In the genomic region with DNA sequence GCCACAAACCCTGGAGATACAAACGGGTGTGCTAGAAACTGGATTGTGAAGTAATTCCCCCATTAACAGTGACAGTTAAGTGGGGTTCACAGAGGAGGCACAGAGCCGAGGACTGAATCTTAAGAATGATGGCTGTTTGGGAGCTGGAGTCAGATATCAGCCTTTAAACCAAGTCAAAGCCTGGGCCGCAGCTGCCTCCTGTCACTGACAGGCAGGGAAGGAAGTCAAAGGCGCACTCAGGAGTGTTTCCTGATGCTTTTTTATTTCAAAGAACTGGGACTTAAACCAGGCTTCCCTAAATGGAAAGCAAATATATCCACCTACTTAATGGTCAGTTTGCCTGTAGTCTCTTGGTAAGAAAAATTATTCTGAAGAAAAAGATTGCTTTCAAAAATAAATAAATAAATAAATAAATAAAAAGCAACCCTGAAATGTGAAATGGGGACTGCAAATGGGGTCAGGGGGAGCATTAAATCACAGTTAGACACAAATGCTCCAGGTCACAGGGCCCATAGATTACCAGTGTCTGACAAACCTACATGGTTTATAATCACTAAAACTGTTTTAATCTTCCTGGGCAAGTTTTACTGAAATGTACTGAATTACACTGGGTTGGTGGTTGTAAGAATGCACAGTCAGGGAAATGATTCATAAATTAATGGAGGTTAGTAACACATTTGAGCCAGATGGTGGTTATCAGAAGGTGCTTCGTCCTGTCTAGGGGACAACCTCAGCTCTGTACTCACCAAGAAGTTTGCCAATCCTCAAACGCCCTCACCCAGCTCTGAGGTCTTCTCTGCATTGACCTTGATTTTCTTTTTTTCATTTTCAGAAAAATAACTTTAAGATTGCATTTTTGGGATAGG, we compare ENCODE assay signal across 12 mouse cellular contexts.
DNase-seq lines count a peak whose midpoint lies in the region; ATAC-seq and TF ChIP-seq lines count a peak whose summit lies in the region.
"Had no signal": no experiment of that assay in that cellular context is flagged by ENCODE, and none has a peak within 500 bp of the region (broad histone marks: within the 10 kb centered on the region; RNA-seq: fewer than 3 reads in every experiment).

No protein-coding gene starts in this region.

- no peaks in the 10 kb centered on the region for H3K36me3 ChIP-seq in embryonic facial prominence, embryonic 10.5 days (replicated peaks)
- no peaks in the 10 kb centered on the region for H3K36me3 ChIP-seq in lung, postnatal 0 days (ENCODE audit: insufficient read depth, low read length)
- no peaks in the 10 kb centered on the region for H3K36me3 ChIP-seq in thymus, adult 2 months (ENCODE audit: control insufficient read depth, insufficient read depth, low read length)
- H3K36me3 ChIP-seq: embryonic facial prominence, embryonic 15.5 days had no signal

- H3K27ac ChIP-seq in embryonic facial prominence, embryonic 10.5 days (replicated peaks): no peak overlapping the region
- H3K27ac ChIP-seq in lung, postnatal 0 days (ENCODE audit: low read length): peak overlapping the region; percentile 47
- no peak overlapping the region for H3K27ac ChIP-seq in thymus, adult 2 months (ENCODE audit: control insufficient read depth, insufficient read depth, low read length)
- H3K27ac ChIP-seq: embryonic facial prominence, embryonic 15.5 days; macrophage had no signal

- H3K9me3 ChIP-seq in embryonic facial prominence, embryonic 10.5 days: no peaks in the 10 kb centered on the region
- H3K9me3 ChIP-seq in lung, postnatal 0 days (ENCODE audit: low read length): no peaks in the 10 kb centered on the region
- H3K9me3 ChIP-seq: embryonic facial prominence, embryonic 15.5 days had no signal

- WGBS in embryonic facial prominence, embryonic 10.5 days: 61% methylated on average over 6 of the region's 6 CpGs
- 41% methylated on average over 6 of the region's 6 CpGs for WGBS in lung, postnatal 0 days
- WGBS in thymus, adult 2 months: 87% methylated on average over 6 of the region's 6 CpGs

- peaks cover 8% of the 10 kb centered on the region for H3K4me1 ChIP-seq in embryonic facial prominence, embryonic 10.5 days
- H3K4me1 ChIP-seq in lung, postnatal 0 days (ENCODE audit: insufficient read depth, low read depth, low read length): peaks cover 5% of the 10 kb centered on the region; the same call in 1 of the 2 replicates
- H3K4me1 ChIP-seq in thymus, adult 2 months (replicated peaks; ENCODE audit: control insufficient read depth, insufficient read depth, low read length): peaks cover 4% of the 10 kb centered on the region

- ATAC-seq in lung, postnatal 0 days: peak; percentile 58
- ATAC-seq in CD4-positive, CD25-positive, alpha-beta regulatory T cell, adult 4 months: no peak

- H3K9ac ChIP-seq in lung, postnatal 0 days (replicated peaks; ENCODE audit: low read depth): no peak overlapping the region
- H3K9ac ChIP-seq: embryonic facial prominence, embryonic 15.5 days had no signal

- H3K4me2 ChIP-seq in lung, postnatal 0 days (replicated peaks; ENCODE audit: low read depth, low read length): no peak overlapping the region
- H3K4me2 ChIP-seq: embryonic facial prominence, embryonic 15.5 days had no signal

- peak; percentile 69 for TF ChIP-seq EP300 in lung, postnatal 0 days (IDR thresholded peaks at IDR 0.05)

- no peak overlapping the region for H3K4me3 ChIP-seq in embryonic facial prominence, embryonic 10.5 days
- no peak overlapping the region for H3K4me3 ChIP-seq in lung, postnatal 0 days (ENCODE audit: low read depth, low read length)
- no peak overlapping the region for H3K4me3 ChIP-seq in thymus, adult 2 months (ENCODE audit: control insufficient read depth, insufficient read depth, low read length)
- H3K4me3 ChIP-seq: embryonic facial prominence, embryonic 15.5 days had no signal

- no peak for TF ChIP-seq POLR2A in thymus, adult 2 months (IDR thresholded peaks at IDR 0.05; ENCODE audit: control insufficient read depth, extremely low read depth, insufficient read depth, low read length, poor library complexity)

- H3K27me3 ChIP-seq in embryonic facial prominence, embryonic 10.5 days (replicated peaks; ENCODE audit: low read depth, poor library complexity, severe bottlenecking): no peaks in the 10 kb centered on the region
- no peaks in the 10 kb centered on the region for H3K27me3 ChIP-seq in lung, postnatal 0 days (replicated peaks; ENCODE audit: insufficient read depth, low read length)
- no peaks in the 10 kb centered on the region for H3K27me3 ChIP-seq in thymus, adult 2 months (ENCODE audit: control insufficient read depth, insufficient read depth, low read length)
- H3K27me3 ChIP-seq: embryonic facial prominence, embryonic 15.5 days had no signal

- DNase-seq in heart, adult 11 months: peak; percentile 92
- no peak for DNase-seq in heart, adult 8-10 months (ENCODE audit: low spot score)
- peak; percentile 43 for DNase-seq in embryonic facial prominence, embryonic 10.5 days (ENCODE audit: low spot score)
- peak; percentile 59 for DNase-seq in heart, postnatal 4 days
- peak; percentile 74 for DNase-seq in lung, postnatal 0 days (ENCODE audit: low spot score)
- no peak for DNase-seq in thymus, adult 2 months
- no peak for DNase-seq in testis, postnatal 14 days (ENCODE audit: low spot score)
- DNase-seq: adrenal gland, adult 8-10 months; thymus, postnatal 36 days had no signal

- TF ChIP-seq CTCF in lung, postnatal 0 days (IDR thresholded peaks at IDR 0.05): no peak
- no peak for TF ChIP-seq CTCF in thymus, adult 2 months (IDR thresholded peaks at IDR 0.05; ENCODE audit: borderline replicate concordance, control insufficient read depth, extremely low read depth, insufficient read depth, low read length, poor library complexity)

Comparison
In these comparisons a context has a peak if more than half of its experiments do, and no peak if none do; other contexts are left out.
1. DNase-seq: peak in heart, adult 11 months (single experiment), embryonic facial prominence, embryonic 10.5 days (single experiment), heart, postnatal 4 days (single experiment) and lung, postnatal 0 days (single experiment); none in heart, adult 8-10 months (single experiment), thymus, adult 2 months (single experiment) and testis, postnatal 14 days (single experiment).